Mouse (Mus musculus): ENCODE results near the gene Mxd3. TPM values are rescaled to one million over a fixed set of nuclear protein-coding genes. Genes with fewer than 3 reads are reported as not detected.

Mxd3 gene
- polyA plus RNA-seq, 1 experiment from 2014 or later: 28.8 TPM

- peaks cover 69% of the 10 kb centered on the region for H3K36me3 ChIP-seq (replicated peaks)
- H3K27me3 ChIP-seq: no peaks in the 10 kb centered on the region
- no peaks in the 10 kb centered on the region for H3K9me3 ChIP-seq (replicated peaks)
- H3K4me3 ChIP-seq (replicated peaks): peak within 1 kb of the TSS; percentile 91
- ATAC-seq (ENCODE audit: insufficient read depth): no peak
- peak within 1 kb of the TSS; percentile 99 for H3K9ac ChIP-seq
- H3K4me1 ChIP-seq (replicated peaks): peaks cover 57% of the 10 kb centered on the region
- H3K4me2 ChIP-seq: peak within 1 kb of the TSS; percentile 99
- H3K27ac ChIP-seq (replicated peaks): peak within 1 kb of the TSS; percentile 84
- 72% methylated on average over 4 of the region's 4 CpGs for WGBS (ENCODE audit: insufficient replicate concordance)
Measured at GRCm38 (mm10) chr13:55319931-55320533, 9.6 kb downstream of the Mxd3 start, which contains the start of gene Prelid1. TSS of gene Prelid1 (plus strand) at chr13:55320500.

GRCm38 (mm10) chr13:55318351-55318750 is 11.3 kb downstream of the Mxd3 start:
- WGBS (ENCODE audit: insufficient replicate concordance): 57% methylated on average over 3 of the region's 3 CpGs
- Histone ChIP-seq H3K4me2 (no peak overlapping the region), H3K27me3 (no peaks in the 10 kb centered on the region), H3K9me3 (replicated peaks) (no peaks in the 10 kb centered on the region), H3K36me3 (replicated peaks) (peaks cover 71% of the 10 kb centered on the region), H3K9ac (no peak overlapping the region), H3K27ac (replicated peaks) (0 out of 2 replicates have a peak overlapping the region, but pooled peaks have one; percentile 33), H3K4me1 (replicated peaks) (peaks cover 44% of the 10 kb centered on the region), H3K4me3 (replicated peaks) (no peak overlapping the region)
- ATAC-seq (ENCODE audit: insufficient read depth): no peak

GRCm38 (mm10) chr13:55314891-55315412 is 14.7 kb downstream of the Mxd3 start:
- ATAC-seq (ENCODE audit: insufficient read depth): no peak
- Histone ChIP-seq H3K27ac (replicated peaks) (no peak overlapping the region), H3K36me3 (replicated peaks) (peaks cover 90% of the 10 kb centered on the region), H3K27me3 (no peaks in the 10 kb centered on the region), H3K9me3 (replicated peaks) (no peaks in the 10 kb centered on the region), H3K4me3 (replicated peaks) (no peak overlapping the region), H3K4me1 (replicated peaks) (peaks cover 13% of the 10 kb centered on the region), H3K9ac (no peak overlapping the region), H3K4me2 (no peak overlapping the region)
- WGBS (ENCODE audit: insufficient replicate concordance): 77% methylated on average over 2 of the region's 2 CpGs

- H3K27me3 ChIP-seq: no peaks in the 10 kb centered on the region
- no peaks in the 10 kb centered on the region for H3K9me3 ChIP-seq (replicated peaks)
- H3K27ac ChIP-seq (replicated peaks): no peak overlapping the region
- WGBS (ENCODE audit: insufficient replicate concordance): 84% methylated on average over 9 of the region's 9 CpGs
- peaks cover 84% of the 10 kb centered on the region for H3K36me3 ChIP-seq (replicated peaks)
- 0 out of 2 replicates have a peak, but pooled peaks cover 4% of the 10 kb centered on the region for H3K4me1 ChIP-seq (replicated peaks)
- ATAC-seq (ENCODE audit: insufficient read depth): no peak
- no peak overlapping the region for H3K9ac ChIP-seq
- H3K4me2 ChIP-seq: no peak overlapping the region
- H3K4me3 ChIP-seq (replicated peaks): no peak overlapping the region
Measured at GRCm38 (mm10) chr13:55313051-55313450, 16.6 kb downstream of the Mxd3 start.

GRCm38 (mm10) chr13:55312028-55312630 is 17.5 kb downstream of the Mxd3 start:
- H3K36me3 ChIP-seq (replicated peaks): peaks cover 89% of the 10 kb centered on the region

GRCm38 (mm10) chr13:55300913-55301312 is 28.7 kb downstream of the Mxd3 start:
- Histone ChIP-seq H3K4me2 (no peak overlapping the region), H3K9ac (no peak overlapping the region), H3K27me3 (no peaks in the 10 kb centered on the region), H3K9me3 (replicated peaks) (no peaks in the 10 kb centered on the region), H3K36me3 (replicated peaks) (peaks cover 89% of the 10 kb centered on the region), H3K4me1 (replicated peaks) (no peaks in the 10 kb centered on the region), H3K27ac (replicated peaks) (no peak overlapping the region), H3K4me3 (replicated peaks) (no peak overlapping the region)
- WGBS (ENCODE audit: insufficient replicate concordance): 77% methylated on average over 5 of the region's 5 CpGs
- ATAC-seq (ENCODE audit: insufficient read depth): no peak

More at GRCm38 (mm10) chr13:55312028-55312630, 17.5 kb downstream of the Mxd3 start:
- no peak overlapping the region for H3K4me3 ChIP-seq (replicated peaks)
- H3K27me3 ChIP-seq: no peaks in the 10 kb centered on the region
- no peak overlapping the region for H3K4me2 ChIP-seq
- WGBS (ENCODE audit: insufficient replicate concordance): 83% methylated on average over 8 of the region's 8 CpGs
- H3K9ac ChIP-seq: no peak overlapping the region
- H3K27ac ChIP-seq (replicated peaks): no peak overlapping the region
- H3K4me1 ChIP-seq (replicated peaks): no peaks in the 10 kb centered on the region
- H3K9me3 ChIP-seq (replicated peaks): no peaks in the 10 kb centered on the region
- no peak for ATAC-seq (ENCODE audit: insufficient read depth)

- ATAC-seq (ENCODE audit: insufficient read depth): no peak
- Histone ChIP-seq H3K4me1 (replicated peaks) (no peaks in the 10 kb centered on the region), H3K4me3 (replicated peaks) (no peak overlapping the region), H3K27me3 (no peaks in the 10 kb centered on the region), H3K27ac (replicated peaks) (no peak overlapping the region), H3K9ac (no peak overlapping the region), H3K9me3 (replicated peaks) (no peaks in the 10 kb centered on the region), H3K4me2 (no peak overlapping the region), H3K36me3 (replicated peaks) (peaks cover 90% of the 10 kb centered on the region)
- WGBS (ENCODE audit: insufficient replicate concordance): 89% methylated on average over 1 of the region's 1 CpGs
Measured at GRCm38 (mm10) chr13:55296760-55297159, 32.9 kb downstream of the Mxd3 start.

- peaks cover 79% of the 10 kb centered on the region for H3K36me3 ChIP-seq (replicated peaks)
- H3K9ac ChIP-seq: no peak overlapping the region
- H3K27me3 ChIP-seq: no peaks in the 10 kb centered on the region
- WGBS (ENCODE audit: insufficient replicate concordance): 71% methylated on average over 3 of the region's 3 CpGs
- H3K4me1 ChIP-seq (replicated peaks): no peaks in the 10 kb centered on the region
- H3K27ac ChIP-seq (replicated peaks): no peak overlapping the region
- H3K4me3 ChIP-seq (replicated peaks): no peak overlapping the region
- no peaks in the 10 kb centered on the region for H3K9me3 ChIP-seq (replicated peaks)
- no peak for ATAC-seq (ENCODE audit: insufficient read depth)
- H3K4me2 ChIP-seq: no peak overlapping the region
Measured at GRCm38 (mm10) chr13:55288854-55289253, 40.8 kb downstream of the Mxd3 start.

- Histone ChIP-seq H3K9ac (no peak overlapping the region), H3K9me3 (replicated peaks) (no peaks in the 10 kb centered on the region), H3K27ac (replicated peaks) (no peak overlapping the region), H3K27me3 (no peaks in the 10 kb centered on the region), H3K36me3 (replicated peaks) (peaks cover 62% of the 10 kb centered on the region), H3K4me2 (no peak overlapping the region), H3K4me3 (replicated peaks) (no peak overlapping the region), H3K4me1 (replicated peaks) (no peaks in the 10 kb centered on the region)
- 65% methylated on average over 5 of the region's 5 CpGs for WGBS (ENCODE audit: insufficient replicate concordance)
- ATAC-seq (ENCODE audit: insufficient read depth): no peak
Measured at GRCm38 (mm10) chr13:55277646-55278045, 52.0 kb downstream of the Mxd3 start.

- peaks cover 61% of the 10 kb centered on the region for H3K36me3 ChIP-seq (replicated peaks)
Measured at GRCm38 (mm10) chr13:55277203-55277602, 52.4 kb downstream of the Mxd3 start.

More at GRCm38 (mm10) chr13:55277203-55277602, 52.4 kb downstream of the Mxd3 start:
- Histone ChIP-seq H3K4me1 (replicated peaks) (no peaks in the 10 kb centered on the region), H3K27ac (replicated peaks) (no peak overlapping the region), H3K9me3 (replicated peaks) (no peaks in the 10 kb centered on the region), H3K9ac (no peak overlapping the region), H3K4me3 (replicated peaks) (no peak overlapping the region), H3K4me2 (no peak overlapping the region), H3K27me3 (no peaks in the 10 kb centered on the region)
- 83% methylated on average over 5 of the region's 5 CpGs for WGBS (ENCODE audit: insufficient replicate concordance)
- ATAC-seq (ENCODE audit: insufficient read depth): no peak

All from liver, embryonic 15.5 days (tissue).